Mouse (Mus musculus) layer of hippocampus, adult 2 months (tissue): ENCODE results near the gene Gm1113. TPM values are rescaled to one million over a fixed set of nuclear protein-coding genes. Genes with fewer than 3 reads are reported as not detected.
A peak's percentile ranks its signal among the peaks of the same experiment; 100 is the strongest.

Experiments used
- DNase-seq, 2 experiments: peaks; one replicate each; pipeline ENCODE4 v3.0.0; 2022; ENCODE audit warnings: low spot score in 2 of 2
- H3K27ac ChIP-seq: fragments of 200-600 bp; 2 replicates; pipeline ENCODE4 v1.8.1; 2022
- H3K4me3 ChIP-seq: fragments of 200-600 bp; 2 replicates; pipeline ENCODE4 v1.8.1; 2022; ENCODE audit warnings: mild to moderate bottlenecking
- CTCF ChIP-seq: fragments of 200-600 bp; conservative IDR thresholded peaks from 2 replicates; pipeline ENCODE4 v1.8.1; 2022; ENCODE audit warnings: antibody characterized with exemption, mild to moderate bottlenecking, moderate library complexity
- long read RNA-seq, 2 experiments: library from polyadenylated mRNA; stranded (forward); transcript quantifications; one replicate each; pipeline ENCODE4 v2.0.0; 2021; ENCODE audit warnings: borderline mapping rate in 2 of 2
- total RNA-seq, 2 experiments: library from RNA; stranded (reverse); gene quantifications; 2 replicates each; pipeline ENCODE4 v1.2.3; 2021

Gm1113 gene
- total RNA-seq = not detected
- long read RNA-seq, experiment 1 = 0 reads
- long read RNA-seq, experiment 2 = 0 reads

- no peak for DNase-seq
- Histone ChIP-seq H3K4me3 (no peak within 1 kb of the TSS), H3K27ac (no peak within 1 kb of the TSS)
- TF ChIP-seq CTCF = no peak
Measured at GRCm38 (mm10) chr9:35518169-35518568, at the start of gene Gm1113. Gene Gm1113, minus strand, starts transcription at chr9:35518269.

GRCm38 (mm10) chr9:35564536-35565240 lies 46.6 kb upstream of the Gm1113 start:
- H3K4me3 ChIP-seq = no peak overlapping the region
- no peak for TF ChIP-seq CTCF
- DNase-seq = no peak
- H3K27ac ChIP-seq = no peak overlapping the region

GRCm38 (mm10) chr9:35561583-35561982 lies 43.5 kb upstream of the Gm1113 start:
- no peak overlapping the region for H3K4me3 ChIP-seq
- no peak for TF ChIP-seq CTCF

GRCm38 (mm10) chr9:35561076-35561475 lies 43.0 kb upstream of the Gm1113 start:
- Histone ChIP-seq H3K27ac (no peak overlapping the region), H3K4me3 (no peak overlapping the region)
- TF ChIP-seq CTCF = no peak
- no peak for DNase-seq

More at GRCm38 (mm10) chr9:35561583-35561982, 43.5 kb upstream of the Gm1113 start:
- no peak for DNase-seq
- H3K27ac ChIP-seq = no peak overlapping the region

GRCm38 (mm10) chr9:35559009-35559890 lies 41.2 kb upstream of the Gm1113 start:
- Histone ChIP-seq H3K27ac (peak overlapping the region; percentile 93), H3K4me3 (peak overlapping the region; percentile 74)
- TF ChIP-seq CTCF = no peak
- peak; percentile 76 to 88 for DNase-seq

- no peak for TF ChIP-seq CTCF
- Histone ChIP-seq H3K27ac (peak within 1 kb of the TSS; percentile 93), H3K4me3 (peak within 1 kb of the TSS; percentile 74)
- DNase-seq = peak; percentile 52 to 73
Measured at GRCm38 (mm10) chr9:35558257-35559008, 40.4 kb upstream of the Gm1113 start, which contains the start of the genes Ddx25 and Pus3. Gene Ddx25, minus strand, starts transcription at chr9:35558528. Gene Pus3, plus strand, starts transcription at chr9:35558595.

GRCm38 (mm10) chr9:35556494-35557102 lies 38.5 kb upstream of the Gm1113 start:
- no peak for DNase-seq
- no peak for TF ChIP-seq CTCF
- no peak overlapping the region for H3K4me3 ChIP-seq

GRCm38 (mm10) chr9:35548455-35548854 lies 30.4 kb upstream of the Gm1113 start:
- Histone ChIP-seq H3K4me3 (no peak overlapping the region), H3K27ac (no peak overlapping the region)
- no peak for DNase-seq
- TF ChIP-seq CTCF = no peak

More at GRCm38 (mm10) chr9:35556494-35557102, 38.5 kb upstream of the Gm1113 start:
- no peak overlapping the region for H3K27ac ChIP-seq

GRCm38 (mm10) chr9:35546745-35547144 lies 28.7 kb upstream of the Gm1113 start:
- H3K4me3 ChIP-seq = no peak overlapping the region
- H3K27ac ChIP-seq = no peak overlapping the region
- DNase-seq = no peak
- no peak for TF ChIP-seq CTCF

- peak; percentile 59 for TF ChIP-seq CTCF
- no peak overlapping the region for H3K27ac ChIP-seq
- DNase-seq = no peak
- no peak overlapping the region for H3K4me3 ChIP-seq
Measured at GRCm38 (mm10) chr9:35545704-35546103, 27.6 kb upstream of the Gm1113 start.

- H3K27ac ChIP-seq = no peak overlapping the region
- no peak overlapping the region for H3K4me3 ChIP-seq
- DNase-seq = no peak
- TF ChIP-seq CTCF = no peak
Measured at GRCm38 (mm10) chr9:35544666-35545065, 26.6 kb upstream of the Gm1113 start.

- Histone ChIP-seq H3K4me3 (no peak overlapping the region), H3K27ac (no peak overlapping the region)
- DNase-seq = no peak
- no peak for TF ChIP-seq CTCF
Measured at GRCm38 (mm10) chr9:35543099-35543860, 25.2 kb upstream of the Gm1113 start.
